Mouse (Mus musculus): ENCODE measurements around the gene Cdh15. TPM values are rescaled to one million over a fixed set of nuclear protein-coding genes. Genes with fewer than 3 reads are reported as not detected.

Cdh15 gene
- polyA plus RNA-seq (2012; rRNA removed) = 0.77 and 4.4 TPM in 2 replicates

GRCm38 (mm10) chr8:122847829-122848561 is at the start of gene Cdh15:
TSS of gene Cdh15 (plus strand) at chr8:122847966.

Other genes starting within 250 kb of the Cdh15 start
- 6.0 and 7.0 TPM in 2 replicates for gene Galns, start 236.5 kb upstream of the Cdh15 start, polyA plus RNA-seq (2012; rRNA removed)
- gene Trappc2l, start 236.3 kb upstream of the Cdh15 start, polyA plus RNA-seq (2012; rRNA removed) = 177 and 206 TPM in 2 replicates
- not detected in 2 replicates for gene Pabpn1l, start 225.2 kb upstream of the Cdh15 start, polyA plus RNA-seq (2012; rRNA removed)
- gene Cbfa2t3, start 148.9 kb upstream of the Cdh15 start, polyA plus RNA-seq (2012; rRNA removed) = 13.5 and 17.0 TPM in 2 replicates
- 19.9 and 20.0 TPM in 2 replicates for gene Acsf3, start 72.5 kb upstream of the Cdh15 start, polyA plus RNA-seq (2012; rRNA removed)
- 63.6 and 67.0 TPM in 2 replicates for gene Ankrd11, start 194.3 kb downstream of the Cdh15 start, polyA plus RNA-seq (2012; rRNA removed)
- 106 and 116 TPM in 2 replicates for gene Spg7, start 215.0 kb downstream of the Cdh15 start, polyA plus RNA-seq (2012; rRNA removed)

All from central nervous system, embryonic 14 days (tissue).